Mouse (Mus musculus) heart, postnatal 0 days (tissue): ENCODE data around the gene Clcf1.

Source experiments
- CTCF ChIP-seq: IDR thresholded peaks from 2 replicates; pipeline ENCODE4 v1.5.1; 2016; ENCODE audit warnings: antibody characterized with exemption, control low read depth, low read depth
- EP300 ChIP-seq: IDR thresholded peaks from 2 replicates; pipeline ENCODE4 v1.6.1; 2016; ENCODE audit warnings: antibody characterized with exemption, low read depth

- TF ChIP-seq CTCF (no peak), EP300 (no peak)
Measured at GRCm38 (mm10) chr19:4211891-4212588, 2.0 kb upstream of the Clcf1 start.
